Mouse (Mus musculus): Measurements from ENCODE around the gene Amfr.

Amfr gene

DNA sequence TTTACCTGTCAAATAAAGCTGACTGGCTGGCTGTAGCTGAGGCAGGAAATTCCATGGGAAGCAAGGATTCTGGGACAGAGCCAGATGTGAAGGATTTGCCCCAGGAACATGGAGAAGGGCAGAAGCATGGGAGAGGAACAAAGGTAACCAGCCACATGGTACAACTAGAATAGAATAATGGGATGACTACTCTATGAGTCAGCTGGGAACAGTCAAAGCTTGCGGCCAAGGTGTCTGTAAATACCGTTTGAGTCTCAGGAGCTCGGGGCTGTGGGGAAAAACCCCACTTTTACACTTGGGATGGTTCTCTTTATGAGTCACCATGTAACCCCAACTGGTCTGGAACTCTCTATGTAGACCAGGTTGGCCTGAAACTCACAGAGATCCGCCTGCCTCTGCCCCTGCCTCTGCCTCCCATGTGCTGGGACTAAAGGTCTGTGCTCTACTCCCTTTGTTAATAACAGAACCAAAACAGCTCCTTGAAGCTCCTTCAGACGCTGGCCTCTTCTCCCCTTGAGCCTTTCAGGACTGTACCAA, 30.9 kb downstream of the Amfr start:
- DNase-seq (ENCODE audit: low spot score in 2 of 2), result no peak

- no peak for DNase-seq (ENCODE audit: low spot score in 2 of 2)
Observed at GRCm38 (mm10) chr8:93980141-93980540, 32.5 kb downstream of the Amfr start.

DNA sequence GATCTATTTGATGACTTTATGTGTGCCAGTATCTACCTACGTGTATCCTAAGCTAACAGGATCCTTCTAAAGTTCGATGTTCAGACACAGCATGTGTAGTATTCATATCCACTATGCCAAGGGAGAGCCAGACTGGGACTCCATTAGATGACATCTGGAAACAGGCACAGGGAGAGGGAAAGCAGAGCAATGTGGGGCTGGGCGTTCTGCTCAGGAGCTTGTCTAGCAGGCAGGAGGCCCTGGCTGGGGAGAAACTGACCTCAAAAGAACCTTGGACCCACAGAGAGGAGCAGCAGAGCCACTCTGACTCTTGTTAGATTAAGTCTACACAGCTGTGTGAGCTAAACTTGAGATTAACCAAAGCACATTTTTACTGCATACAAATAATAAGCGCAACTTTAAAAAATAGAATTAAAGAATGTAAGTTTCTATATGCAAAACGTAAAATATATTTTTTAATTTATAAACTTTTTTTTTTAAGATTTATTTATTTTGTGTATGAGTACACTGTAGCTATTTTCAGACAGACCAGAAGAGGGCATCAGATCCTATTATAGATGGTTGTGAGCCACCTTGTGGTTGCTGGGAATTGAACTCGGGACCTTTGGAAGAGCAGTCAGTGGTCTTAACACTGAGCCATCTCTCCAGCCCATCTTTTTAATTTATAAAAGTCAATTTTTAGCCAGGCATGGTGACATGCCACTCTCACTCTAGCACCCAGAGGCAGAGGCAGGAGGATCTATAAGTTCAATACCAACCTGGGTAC, 36.0 kb downstream of the Amfr start:
- peak in 1 of 2 experiments; percentile 14 for DNase-seq (ENCODE audit: low spot score in 2 of 2)

GRCm38 (mm10) chr8:93975358-93975757, 37.3 kb downstream of the Amfr start:
- DNase-seq (ENCODE audit: low spot score in 2 of 2), result peak in 1 of 2 experiments; percentile 5

GRCm38 (mm10) chr8:93974602-93975186, 37.9 kb downstream of the Amfr start:
- peak in 1 of 2 experiments; percentile 10 for DNase-seq (ENCODE audit: low spot score in 2 of 2)

GRCm38 (mm10) chr8:93973831-93974375, 38.7 kb downstream of the Amfr start:
- DNase-seq (ENCODE audit: low spot score in 2 of 2), result peak in 1 of 2 experiments; percentile 19

GRCm38 (mm10) chr8:93972971-93973734, 39.5 kb downstream of the Amfr start:
- peak; percentile 5 to 17 for DNase-seq (ENCODE audit: low spot score in 2 of 2)

GRCm38 (mm10) chr8:93972211-93972610, 40.4 kb downstream of the Amfr start:
- peak; percentile 1 to 13 for DNase-seq (ENCODE audit: low spot score in 2 of 2)

DNA sequence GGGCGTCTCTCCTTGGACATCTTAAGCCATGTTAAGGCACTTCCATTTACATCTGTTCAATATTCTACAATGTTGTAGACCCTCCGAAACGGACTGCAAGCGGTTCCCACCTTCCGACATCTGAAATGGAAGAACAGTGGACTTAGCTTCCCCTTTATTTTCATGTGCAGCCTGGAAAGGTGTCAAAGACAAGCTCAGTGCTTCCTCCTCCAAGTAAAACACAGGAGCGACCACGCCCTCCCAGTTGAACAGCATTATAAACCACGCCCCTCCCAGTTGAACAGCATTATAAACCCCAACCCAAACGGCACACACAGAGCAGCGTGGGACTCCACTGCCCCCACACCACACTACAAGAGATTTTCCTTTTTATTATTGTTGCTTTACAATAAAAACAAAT, 41.2 kb downstream of the Amfr start:
- DNase-seq (ENCODE audit: low spot score in 2 of 2), result peak; percentile 1 to 10

DNA sequence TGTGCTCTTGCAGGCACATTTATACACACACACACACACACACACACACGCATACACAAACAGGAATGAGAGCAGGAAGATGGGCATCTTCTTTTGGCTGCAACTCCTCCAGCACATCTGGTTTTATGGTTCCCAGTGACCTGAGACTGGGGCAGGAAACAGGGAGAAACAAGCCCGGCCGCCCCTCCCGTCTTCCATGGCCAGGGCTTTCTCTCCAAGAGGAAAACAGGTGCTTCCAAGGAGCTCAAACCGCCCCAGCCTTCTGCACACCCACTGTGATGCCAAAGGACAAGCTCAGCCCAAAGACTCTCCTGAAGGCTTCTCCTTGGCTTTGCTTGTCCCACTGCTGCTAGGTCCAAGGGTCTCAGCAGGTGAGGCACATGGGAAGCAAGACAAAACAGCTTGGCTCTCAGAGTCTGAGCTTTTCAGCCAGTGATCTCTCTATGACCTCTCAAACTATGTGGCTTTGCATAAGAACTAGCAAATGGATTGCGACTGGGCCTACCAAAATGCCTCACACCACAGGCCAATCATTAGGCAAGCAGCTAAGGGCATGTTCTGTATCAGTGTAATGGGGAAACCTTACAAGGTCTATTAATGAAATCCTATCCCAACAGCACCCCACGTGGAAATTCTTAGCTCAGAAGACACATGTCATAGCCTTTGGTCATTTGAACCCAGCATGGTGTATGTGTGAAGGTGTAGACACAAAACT, 42.9 kb downstream of the Amfr start:
- peak; percentile 1 to 14 for DNase-seq (ENCODE audit: low spot score in 2 of 2)

- peak in 1 of 2 experiments; percentile 1 for DNase-seq (ENCODE audit: low spot score in 2 of 2)
Observed at GRCm38 (mm10) chr8:93968293-93968692, 44.3 kb downstream of the Amfr start.

DNA sequence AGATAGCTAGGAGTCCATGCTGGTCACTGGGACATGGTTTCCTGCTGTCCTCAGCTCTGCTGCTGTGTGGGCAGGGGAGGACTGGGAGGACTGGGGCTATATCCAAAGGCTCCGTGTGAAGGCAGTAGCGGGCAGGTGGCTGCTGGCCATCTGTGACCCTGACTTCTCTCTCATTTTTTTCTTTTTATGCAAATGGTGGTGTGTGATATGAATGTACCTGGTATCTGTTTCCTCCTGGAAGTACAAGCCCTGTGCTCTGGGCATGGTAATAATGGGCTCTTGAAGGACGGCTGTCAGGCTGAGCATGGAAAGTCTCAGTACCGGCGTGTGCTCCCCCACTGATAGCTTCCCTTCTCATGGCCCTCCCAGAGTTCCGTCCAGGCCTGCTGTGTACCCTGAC, 51.7 kb downstream of the Amfr start:
- no peak for DNase-seq (ENCODE audit: low spot score in 2 of 2)

DNA sequence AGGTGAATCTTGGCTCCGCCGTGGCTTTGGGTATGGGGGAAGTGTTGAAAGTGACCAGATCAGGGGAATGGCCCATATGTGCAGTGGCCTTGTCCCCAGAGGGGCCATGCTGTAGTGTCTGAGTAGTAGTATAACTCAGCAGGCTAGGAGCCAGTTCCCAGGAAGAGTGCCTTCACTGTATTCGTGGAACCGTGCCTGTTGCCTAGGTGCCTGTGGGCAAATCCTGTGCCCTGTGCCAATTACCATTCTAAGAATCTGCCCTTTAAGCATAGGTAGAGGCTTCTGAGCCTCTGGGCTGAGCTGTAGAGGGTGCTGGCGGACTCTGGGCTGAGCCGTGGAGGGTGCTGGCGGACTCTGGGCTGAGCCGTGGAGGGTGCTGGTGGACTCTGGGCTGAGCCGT, 54.2 kb downstream of the Amfr start:
- DNase-seq (ENCODE audit: low spot score in 2 of 2), result no peak

DNA sequence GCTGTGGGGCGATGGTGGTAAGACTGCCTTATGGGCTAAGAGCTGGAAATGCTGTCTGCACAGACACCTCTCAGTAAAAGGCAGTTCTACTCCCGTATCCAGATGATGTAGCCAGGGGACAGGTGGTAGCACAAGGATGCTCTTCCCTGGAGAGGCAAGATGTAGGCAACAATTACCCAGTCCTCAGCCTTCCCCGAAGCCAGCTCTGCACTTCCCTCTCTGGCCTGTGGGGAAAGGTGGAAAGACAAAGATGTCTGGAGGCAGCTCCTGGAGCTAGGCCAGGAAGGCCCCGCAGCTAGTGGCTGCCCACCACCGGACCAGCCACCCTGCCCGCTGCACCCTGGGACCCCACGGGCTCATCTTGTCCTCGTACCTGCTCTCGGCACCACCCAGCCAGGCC, 60.1 kb downstream of the Amfr start:
- no peak for DNase-seq (ENCODE audit: low spot score in 2 of 2)

- no peak for DNase-seq (ENCODE audit: low spot score in 2 of 2)
Observed at GRCm38 (mm10) chr8:93950133-93950532, 62.5 kb downstream of the Amfr start.

DNA sequence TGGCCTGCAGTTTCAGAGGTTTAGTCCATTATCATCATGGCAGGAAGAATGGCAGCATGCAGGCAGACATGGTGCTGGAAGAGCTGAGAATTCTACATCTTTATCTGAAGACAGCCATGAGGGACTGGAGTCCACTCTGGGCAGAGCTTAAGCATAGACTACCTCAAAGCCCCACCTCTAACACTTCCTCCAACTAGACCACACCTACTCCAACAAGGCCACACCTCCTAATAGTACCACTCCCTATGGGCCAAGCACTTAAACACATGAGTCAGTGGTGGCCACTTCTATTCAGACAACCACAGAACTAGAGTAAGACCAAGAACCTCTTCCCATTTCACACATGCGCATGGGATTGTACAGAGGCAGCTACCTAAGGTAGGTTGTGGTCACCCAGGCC, 66.2 kb downstream of the Amfr start:
- no peak for DNase-seq (ENCODE audit: low spot score in 2 of 2)

GRCm38 (mm10) chr8:93945781-93946180, 66.9 kb downstream of the Amfr start:
- no peak for DNase-seq (ENCODE audit: low spot score in 2 of 2)

DNA sequence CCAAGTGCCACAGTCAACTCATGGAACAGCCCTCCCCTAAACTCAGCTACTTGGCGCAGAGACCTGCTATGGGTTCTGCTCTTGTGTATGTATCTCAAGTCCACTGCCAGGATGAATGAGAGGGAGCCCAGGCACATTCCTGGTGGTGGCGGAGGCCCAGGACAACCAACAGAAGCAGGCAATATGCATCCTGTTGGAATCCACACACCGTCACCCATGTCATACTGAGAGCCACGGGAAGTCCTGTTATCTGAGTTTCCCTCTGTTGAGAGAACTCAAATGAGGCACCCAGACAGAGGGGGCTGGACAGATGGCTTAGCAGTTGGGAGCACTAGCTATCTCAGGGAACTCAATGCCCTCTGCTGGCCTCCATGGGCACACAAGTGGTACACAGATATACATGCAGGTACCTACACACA, 71.0 kb downstream of the Amfr start:
- DNase-seq (ENCODE audit: low spot score in 2 of 2), result no peak

GRCm38 (mm10) chr8:93940542-93941423, 71.9 kb downstream of the Amfr start:
- DNase-seq (ENCODE audit: low spot score in 2 of 2), result no peak

DNA sequence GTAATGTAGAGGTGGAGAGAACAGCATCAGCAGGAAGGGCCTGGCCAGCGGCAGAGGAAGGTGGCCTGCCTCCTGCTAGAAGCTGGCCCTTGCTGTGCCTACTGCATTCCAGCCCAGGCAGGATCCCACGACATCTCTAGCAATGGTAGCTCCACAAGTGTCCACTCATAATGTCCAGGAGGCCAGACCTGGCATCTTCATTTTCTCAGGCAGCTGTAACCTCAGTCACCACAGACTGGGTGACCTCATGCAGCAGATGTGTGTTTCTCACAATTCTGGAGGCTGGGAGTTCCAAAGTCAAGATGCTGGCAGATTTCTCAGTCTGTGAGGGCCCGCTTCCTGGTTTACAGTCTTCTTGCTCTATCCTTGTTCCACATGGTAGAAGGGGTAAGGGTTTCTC, 74.4 kb downstream of the Amfr start:
- no peak for DNase-seq (ENCODE audit: low spot score in 2 of 2)

Measured in cerebellum, postnatal 4 days (tissue).